In the genomic region with DNA sequence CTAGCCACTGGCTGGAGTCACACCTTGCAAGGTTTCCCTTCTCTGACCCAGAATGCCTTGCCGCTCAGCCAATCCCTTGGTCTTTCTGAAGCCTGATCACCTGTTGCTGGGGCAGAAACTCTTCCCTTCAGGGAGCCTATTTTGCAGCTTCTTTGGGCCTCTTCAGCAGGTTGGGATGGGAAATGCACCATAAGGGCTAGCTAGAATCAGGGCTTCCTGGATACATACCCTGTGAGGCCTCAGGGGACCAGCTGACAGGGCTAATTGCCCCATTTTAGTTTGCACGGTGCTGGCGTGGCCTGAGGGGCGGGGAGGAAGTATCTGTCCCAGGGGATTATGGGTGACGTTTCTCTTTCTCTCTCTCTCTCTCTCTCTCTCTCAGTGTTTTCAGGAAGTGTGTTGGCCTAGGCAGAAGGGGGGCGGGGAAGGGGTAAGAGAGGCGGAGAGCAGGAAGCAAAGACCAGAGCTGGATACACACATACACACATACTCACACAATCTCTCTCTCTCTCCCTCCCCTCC, we compare ENCODE assay signal across 1 mouse cellular context.
TF ChIP-seq lines count a peak whose summit lies in the region.

No protein-coding gene starts in this region.

TF ChIP-seq in MEL, 35 proteins besides CTCF, POLR2A, EP300 and RAD21 (continued from another document):
- TF ChIP-seq KAT2A (conservative IDR thresholded peaks at IDR 0.05; ENCODE audit: low read depth, low read length) = peak; percentile 52; the same call in 1 of the 2 replicates
- TF ChIP-seq TBP (IDR thresholded peaks at IDR 0.05; ENCODE audit: low read depth, low read length) = 0 out of 2 replicates have a peak, but pooled peaks have one; percentile 7
- TF ChIP-seq TCF12 (IDR thresholded peaks at IDR 0.05; ENCODE audit: low read depth, low read length) = peak; percentile 32; the same call in 1 of the 2 replicates
- no peak for TF ChIP-seq TAL1 (IDR thresholded peaks at IDR 0.05; ENCODE audit: low read length)
- TF ChIP-seq NELFE (IDR thresholded peaks at IDR 0.05; ENCODE audit: low read depth, low read length) = peak; percentile 35; the same call in 1 of the 2 replicates
- TF ChIP-seq USF1 (IDR thresholded peaks at IDR 0.05; ENCODE audit: low read depth, low read length) = peak; percentile 31; the same call in 1 of the 2 replicates
- TF ChIP-seq ELF1 (IDR thresholded peaks at IDR 0.05; ENCODE audit: low read depth, low read length) = peak; percentile 96
- TF ChIP-seq HCFC1 (IDR thresholded peaks at IDR 0.05; ENCODE audit: low read depth, low read length) = peak; percentile 84
- peak; percentile 47; the same call in 1 of the 2 replicates for TF ChIP-seq MAX (IDR thresholded peaks at IDR 0.05; ENCODE audit: low read length)
- TF ChIP-seq ZKSCAN1 (IDR thresholded peaks at IDR 0.05; ENCODE audit: low read depth, low read length) = no peak
- TF ChIP-seq MAFK (IDR thresholded peaks at IDR 0.05; ENCODE audit: borderline replicate concordance, low read depth, low read length) = 0 out of 2 replicates have a peak, but pooled peaks have one; percentile 44
- peak; percentile 39; the same call in 1 of the 2 replicates for TF ChIP-seq BHLHE40 (IDR thresholded peaks at IDR 0.05; ENCODE audit: borderline replicate concordance, low read depth, low read length)
- peak; percentile 9; the same call in 1 of the 2 replicates for TF ChIP-seq NRF1 (IDR thresholded peaks at IDR 0.05; ENCODE audit: insufficient read depth, low read depth, low read length, poor library complexity, severe bottlenecking)
- no peak for TF ChIP-seq E2F4 (IDR thresholded peaks at IDR 0.05; ENCODE audit: borderline replicate concordance, low read depth, low read length)
- 0 out of 2 replicates have a peak, but pooled peaks have one; percentile 35 for TF ChIP-seq MYB (IDR thresholded peaks at IDR 0.05; ENCODE audit: low read depth, low read length)
- no peak for TF ChIP-seq POLR2AphosphoS5 (IDR thresholded peaks at IDR 0.05; ENCODE audit: borderline replicate concordance, low read depth, low read length)
- no peak for TF ChIP-seq UBTF (IDR thresholded peaks at IDR 0.05; ENCODE audit: borderline replicate concordance, insufficient read depth, low read depth, low read length)
- peak; percentile 86 for TF ChIP-seq ETS1 (IDR thresholded peaks at IDR 0.05; ENCODE audit: low read depth, low read length)
- TF ChIP-seq MYC (IDR thresholded peaks at IDR 0.05; ENCODE audit: low read depth, low read length) = peak; percentile 62; the same call in 1 of the 2 replicates
- TF ChIP-seq CHD1 (IDR thresholded peaks at IDR 0.05; ENCODE audit: low read depth, low read length) = peak; percentile 65; the same call in 1 of the 2 replicates
- TF ChIP-seq POLR2AphosphoS2 (IDR thresholded peaks at IDR 0.05; ENCODE audit: low read length) = no peak; the same call in 1 of the 2 replicates
- TF ChIP-seq MXI1 (IDR thresholded peaks at IDR 0.05; ENCODE audit: low read depth, low read length) = peak; percentile 78
- TF ChIP-seq SIN3A (IDR thresholded peaks at IDR 0.05; ENCODE audit: low read length) = peak; percentile 87
- no peak for TF ChIP-seq USF2 (IDR thresholded peaks at IDR 0.05; ENCODE audit: borderline replicate concordance in 1 of 2, insufficient read depth in 1 of 2, low read depth in 1 of 2, low read length in 2 of 2)
- peak; percentile 78 for TF ChIP-seq MAZ (IDR thresholded peaks at IDR 0.05; ENCODE audit: low read depth, low read length)
- no peak for TF ChIP-seq ZNF384 (IDR thresholded peaks at IDR 0.05; ENCODE audit: low read depth, low read length)
